ENCODE assay signal across 13 mouse cellular contexts in the genomic region with DNA sequence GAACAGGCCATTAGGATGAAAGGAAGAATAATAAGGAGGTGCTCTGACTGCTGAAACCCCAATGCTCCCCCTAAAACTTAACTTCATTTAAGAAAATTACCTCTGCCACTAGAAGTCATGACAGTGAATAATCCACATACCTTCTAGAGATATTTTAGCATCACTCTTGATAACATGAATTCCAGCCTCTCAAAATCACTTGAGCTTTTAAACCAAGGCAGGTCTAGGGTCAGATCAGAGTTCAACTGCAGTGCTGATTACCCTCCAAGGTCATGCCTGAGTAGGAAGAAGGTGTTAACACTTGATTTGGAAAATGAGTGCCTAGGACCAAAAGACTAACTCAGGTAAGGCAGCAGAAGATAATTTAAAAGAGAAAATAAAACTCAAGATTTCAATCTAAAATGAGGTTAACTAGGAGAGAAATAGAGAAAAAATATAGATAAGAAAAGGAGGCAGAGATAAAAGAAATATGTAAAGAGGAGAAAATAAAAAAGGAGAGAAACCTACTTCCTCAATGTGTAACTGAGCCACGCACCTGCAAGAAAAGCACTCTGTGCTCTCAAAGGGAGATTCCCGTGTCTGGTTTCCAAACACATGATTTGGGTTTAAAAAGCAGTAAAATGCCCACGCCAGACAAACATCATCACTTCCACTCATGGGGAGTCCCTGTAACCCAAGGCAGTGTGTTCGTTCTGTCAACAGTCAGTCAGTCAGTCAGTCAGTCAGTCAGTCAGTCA.
"Had no signal": no experiment of that assay in that cellular context is flagged by ENCODE, and none has a peak within 500 bp of the region (broad histone marks: within the 10 kb centered on the region; RNA-seq: fewer than 3 reads in every experiment).

No protein-coding gene starts in this region.

- H3K36me3 ChIP-seq: limb, embryonic 15.5 days; liver, embryonic 12.5 days; midbrain, embryonic 12.5 days; neural tube, embryonic 13.5 days had no signal

- ATAC-seq: liver, embryonic 12.5 days; midbrain, embryonic 16.5 days had no signal

- H3K9me3 ChIP-seq: limb, embryonic 15.5 days; liver, embryonic 12.5 days; midbrain, embryonic 12.5 days; neural tube, embryonic 13.5 days had no signal

- H3K27me3 ChIP-seq: limb, embryonic 15.5 days; liver, embryonic 12.5 days; midbrain, embryonic 12.5 days; neural tube, embryonic 13.5 days had no signal

- H3K9ac ChIP-seq: limb, embryonic 15.5 days; liver, embryonic 12.5 days; lung, embryonic 14.5 days; midbrain, embryonic 12.5 days; neural tube, embryonic 13.5 days had no signal

- H3K4me1 ChIP-seq: liver, embryonic 12.5 days; midbrain, embryonic 12.5 days; neural tube, embryonic 13.5 days had no signal

- H3K27ac ChIP-seq: limb, embryonic 15.5 days; liver, embryonic 12.5 days; midbrain, embryonic 12.5 days; neural tube, embryonic 13.5 days had no signal

- H3K4me3 ChIP-seq: limb, embryonic 15.5 days; liver, embryonic 12.5 days; midbrain, embryonic 12.5 days; neural tube, embryonic 13.5 days had no signal

- DNase-seq: kidney, adult 11 months; kidney, postnatal 10 days; kidney, postnatal 4 days; lung, embryonic 14.5 days; lung, postnatal 10 days; lung, postnatal 4 days; right cerebral cortex, adult 18-20 months; thymus, postnatal 36 days had no signal

- H3K4me2 ChIP-seq: limb, embryonic 15.5 days; liver, embryonic 12.5 days; lung, embryonic 14.5 days; midbrain, embryonic 12.5 days; neural tube, embryonic 13.5 days had no signal
